Mouse (Mus musculus): ENCODE measurements around the gene Ptch1.

DNA sequence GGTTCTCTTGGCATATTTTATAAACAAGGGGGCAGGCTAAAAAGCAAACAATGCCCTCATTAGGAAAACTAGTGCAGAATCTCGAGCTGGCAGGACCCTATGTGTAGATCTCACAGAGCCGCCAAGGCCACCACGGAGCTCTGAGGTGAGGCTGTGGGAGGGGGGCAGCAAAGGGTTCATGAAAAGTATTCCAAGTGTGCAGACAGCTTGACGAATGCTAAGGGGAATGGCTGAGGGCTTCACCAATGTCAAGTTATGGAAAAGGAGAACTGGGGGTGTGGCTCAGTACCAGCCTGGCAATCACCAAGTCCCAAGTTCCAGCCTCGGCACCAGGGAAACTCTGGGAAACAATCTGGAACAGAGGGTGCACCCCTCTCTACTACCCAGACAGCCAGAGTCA, 24.2 kb downstream of the Ptch1 start:
- TF ChIP-seq POLR2A (IDR thresholded peaks at IDR 0.05; ENCODE audit: low read depth, low read length): no peak
- no peak for TF ChIP-seq CTCF (conservative IDR thresholded peaks at IDR 0.05 in 1 of 2, IDR thresholded peaks at IDR 0.05 in 1 of 2; ENCODE audit: low read depth in 2 of 2, low read length in 2 of 2)
- no peak for TF ChIP-seq CHD2 (IDR thresholded peaks at IDR 0.05; ENCODE audit: low read length)
- TF ChIP-seq UBTF (IDR thresholded peaks at IDR 0.05; ENCODE audit: low read depth, low read length): no peak
- no peak for TF ChIP-seq HCFC1 (IDR thresholded peaks at IDR 0.05; ENCODE audit: low read depth, low read length)
- no peak for TF ChIP-seq TCF12 (IDR thresholded peaks at IDR 0.05; ENCODE audit: low read depth, low read length)
- no peak for TF ChIP-seq MXI1 (IDR thresholded peaks at IDR 0.05; ENCODE audit: low read depth, low read length)
- TF ChIP-seq MAX (IDR thresholded peaks at IDR 0.05; ENCODE audit: low read length): no peak
- no peak for TF ChIP-seq E2F4 (IDR thresholded peaks at IDR 0.05; ENCODE audit: insufficient replicate concordance, low read depth, low read length)
- TF ChIP-seq TBP (conservative IDR thresholded peaks at IDR 0.05; ENCODE audit: low read depth, low read length): no peak
- TF ChIP-seq ZKSCAN1 (IDR thresholded peaks at IDR 0.05; ENCODE audit: borderline replicate concordance, low read depth, low read length): no peak
- no peak for TF ChIP-seq NRF1 (IDR thresholded peaks at IDR 0.05; ENCODE audit: low read depth, low read length)

Measured in CH12.LX (cell line).